Mouse (Mus musculus): ENCODE measurements around the gene Cldn13.

GRCm38 (mm10) chr5:134868506-134868905, 46.8 kb downstream of the Cldn13 start:
- TF ChIP-seq CTCF (IDR thresholded peaks at IDR 0.05; ENCODE audit: control insufficient read depth, insufficient read depth, insufficient replicate concordance, low read depth, low read length) (no peak), POLR2A (IDR thresholded peaks at IDR 0.05; ENCODE audit: control insufficient read depth, low read depth, low read length) (no peak)
